Mouse (Mus musculus) large intestine, adult 2 months (tissue): Measurements from ENCODE around the gene Higd1c. TPM values are rescaled to one million over a fixed set of nuclear protein-coding genes. Genes with fewer than 3 reads are reported as not detected.

Source experiments
- DNase-seq: peaks from one replicate; pipeline ENCODE4 v3.0.0-alpha.2; 2012; ENCODE audit warnings: low read depth, low spot score
- WGBS: fragments of 180-500 bp; shearing (Covaris S2); methylation state at CpG from one replicate; pipeline ENCODE4 v1.1.7; 2018; 5-methylcytosine and 5-hydroxymethylcytosine counted together
- polyA plus RNA-seq: library from polyadenylated mRNA; depleted of rRNA; stranded (reverse); fragments of >200 nt; gene quantifications from 2 replicates; pipeline ENCODE4 v1.2.3, GENCODE M21; 2012; rRNA removed

Gene Higd1c
- polyA plus RNA-seq, 1 experiment = not detected

GRCm38 (mm10) chr15:100424396-100425122 is 60.2 kb downstream of the Higd1c start, which contains the start of gene Slc11a2:
Slc11a2 (minus strand) TSS chr15:100425072.
- 34% methylated on average over 17 of the region's 17 CpGs for WGBS
- DNase-seq = no peak

- WGBS = 38% methylated on average over 13 of the region's 13 CpGs
- DNase-seq = no peak
Measured at GRCm38 (mm10) chr15:100428296-100428905, 64.1 kb downstream of the Higd1c start.

GRCm38 (mm10) chr15:100429959-100430565 is 65.7 kb downstream of the Higd1c start:
- no peak for DNase-seq
- WGBS = 66% methylated on average over 11 of the region's 11 CpGs

GRCm38 (mm10) chr15:100433234-100433633 is 68.9 kb downstream of the Higd1c start:
- DNase-seq = no peak
- WGBS = 71% methylated on average over 4 of the region's 4 CpGs

Other genes starting within 250 kb of the Higd1c start
- 32.9 and 35.7 TPM in 2 replicates for gene Atf1, start 136.7 kb upstream of the Higd1c start, polyA plus RNA-seq
- gene Tmprss12, start 83.7 kb upstream of the Higd1c start, polyA plus RNA-seq = not detected in 2 replicates
- 22.8 and 24.8 TPM in 2 replicates for gene Mettl7a1, start 60.4 kb upstream of the Higd1c start, polyA plus RNA-seq
- not detected in 2 replicates for gene Mettl7a3, start 29.6 kb upstream of the Higd1c start, polyA plus RNA-seq
- gene Methig1, start 11.4 kb upstream of the Higd1c start, polyA plus RNA-seq = not detected in 2 replicates
- not detected in 2 replicates for gene Mettl7a2, start 11.3 kb upstream of the Higd1c start, polyA plus RNA-seq
- gene Gm5475, start 57.6 kb downstream of the Higd1c start, polyA plus RNA-seq = 0.07 and 0.18 TPM in 2 replicates
- 42.1 and 56.1 TPM in 2 replicates for gene Slc11a2, start 60.5 kb downstream of the Higd1c start, polyA plus RNA-seq
- gene Letmd1, start 104.5 kb downstream of the Higd1c start, polyA plus RNA-seq = 30.1 and 36.7 TPM in 2 replicates
- 1.3 and 1.4 TPM in 2 replicates for gene Csrnp2, start 130.9 kb downstream of the Higd1c start, polyA plus RNA-seq
- gene Tfcp2, start 187.5 kb downstream of the Higd1c start, polyA plus RNA-seq = 3.4 and 4.0 TPM in 2 replicates
- gene Pou6f1, start 235.4 kb downstream of the Higd1c start, polyA plus RNA-seq = 4.0 and 6.0 TPM in 2 replicates